Mouse (Mus musculus) C2C12 (cell line): ENCODE measurements around the gene Zfp523.

Experiments
- CEBPB ChIP-seq: IDR thresholded peaks from one replicate; pipeline ENCODE4 v1.6.1; 2011; ENCODE audit warnings: low read depth, mild to moderate bottlenecking, control low read depth, moderate library complexity
- CTCF ChIP-seq: IDR thresholded peaks from one replicate; pipeline ENCODE4 v1.5.1; 2011; ENCODE audit not compliant: control insufficient read depth, insufficient read depth, insufficient read length
- FOSL1 ChIP-seq: IDR thresholded peaks from one replicate; pipeline ENCODE4 v1.8.0; 2011; ENCODE audit warnings: mild to moderate bottlenecking, low read length; ENCODE audit not compliant: poor library complexity, insufficient read depth, severe bottlenecking
- MAX ChIP-seq: IDR thresholded peaks from one replicate; pipeline ENCODE4 v1.6.1; 2011; ENCODE audit warnings: mild to moderate bottlenecking, control low read depth
- MYOD1 ChIP-seq: IDR thresholded peaks from one replicate; pipeline ENCODE4 v1.6.1; 2011; ENCODE audit warnings: low read depth; ENCODE audit not compliant: control insufficient read depth, insufficient read length
- MYOG ChIP-seq: IDR thresholded peaks from one replicate; pipeline ENCODE4 v1.6.1; 2011; ENCODE audit not compliant: control insufficient read depth, insufficient read length; ENCODE audit errors: extremely low read depth
- USF1 ChIP-seq: IDR thresholded peaks from one replicate; pipeline ENCODE4 v1.6.1; 2011; ENCODE audit warnings: low read depth, mild to moderate bottlenecking, control low read depth, moderate library complexity

DNA sequence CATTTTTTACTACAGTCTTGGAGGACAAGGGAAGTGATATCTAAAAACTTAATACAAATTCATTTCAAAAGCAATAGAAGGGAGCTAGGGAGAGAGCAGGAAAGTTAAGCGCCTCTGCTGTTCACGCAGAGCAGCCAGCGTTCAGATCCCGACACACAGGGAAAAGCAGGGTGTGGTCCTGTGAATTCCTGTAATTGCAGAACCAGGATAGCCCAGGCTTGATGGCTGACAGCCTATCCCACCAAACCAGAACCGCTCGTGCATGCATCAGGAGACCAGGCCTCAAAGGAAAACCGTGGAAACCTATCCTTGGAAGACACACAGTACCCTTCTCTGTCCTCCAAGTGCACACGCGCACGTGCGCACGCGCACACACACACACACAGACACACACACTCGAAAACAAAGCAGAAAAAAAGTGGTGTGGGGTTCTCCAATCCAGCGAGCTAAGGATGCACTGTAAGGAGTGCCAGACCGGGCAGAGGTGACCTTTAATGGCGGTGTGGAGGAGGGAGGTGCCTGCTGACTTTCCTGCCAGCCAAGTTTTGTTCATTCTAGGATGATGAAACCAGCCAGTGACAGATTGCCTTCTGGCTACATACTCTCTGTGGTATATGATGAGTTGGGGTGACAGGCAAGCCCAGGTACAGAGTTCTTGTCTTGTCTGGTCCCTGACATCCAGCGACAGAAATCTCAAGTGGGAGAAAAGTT lies 54.3 kb downstream of the Zfp523 start:
- TF ChIP-seq CTCF (no peak), USF1 (no peak), MAX (no peak), MYOD1 (no peak), CEBPB (no peak), FOSL1 (no peak), MYOG (no peak)
